Mouse (Mus musculus) hindbrain, embryonic 14.5 days (tissue): ENCODE measurements at regions not wholly inside any gene's neighbourhood (a gene's known extent, or its start where the extent isn't known, plus 50 kb on each side); places are given as distances from the start of the nearest gene placed in this dataset.

ENCODE experiments used
- ATAC-seq: fragments of 200-750 bp; cut with Nextera tagmentation; 2 replicates; pipeline ENCODE4 v1.8.0; 2017; ENCODE audit warnings: moderate number of reproducible peaks, mild to moderate bottlenecking, moderate TSS enrichment, moderate library complexity; ENCODE audit not compliant: low FRiP score
- DNase-seq: peaks from one replicate; pipeline ENCODE4 v3.0.0-alpha.2; 2015; ENCODE audit warnings: low spot score
- H3K27ac ChIP-seq: fragments of 300-500 bp; sonication (generic); 2 replicates; pipeline ENCODE4 v1.5.1; 2014; ENCODE audit warnings: mild to moderate bottlenecking, moderate library complexity
- H3K27me3 ChIP-seq: fragments of 300-500 bp; sonication (generic); 2 replicates; pipeline ENCODE4 v1.6.1; 2014; ENCODE audit warnings: mild to moderate bottlenecking, low read length, mixed read lengths; ENCODE audit not compliant: control insufficient read depth, insufficient read depth
- H3K36me3 ChIP-seq: fragments of 300-500 bp; sonication (generic); replicated peaks from 2 replicates; pipeline ENCODE4 v1.6.1; 2014; ENCODE audit not compliant: control insufficient read depth, insufficient read depth
- H3K4me1 ChIP-seq: fragments of 300-500 bp; sonication (generic); replicated peaks from 2 replicates; pipeline ENCODE4 v1.6.1; 2014; ENCODE audit warnings: antibody characterized with exemption, low read length, mixed read lengths; ENCODE audit not compliant: control insufficient read depth, insufficient read depth
- H3K4me2 ChIP-seq: fragments of 300-500 bp; sonication (generic); replicated peaks from 2 replicates; pipeline ENCODE4 v1.6.1; 2014; ENCODE audit warnings: mild to moderate bottlenecking, moderate library complexity
- H3K4me3 ChIP-seq: fragments of 300-500 bp; sonication (generic); replicated peaks from 2 replicates; pipeline ENCODE4 v1.5.1; 2014; ENCODE audit warnings: mild to moderate bottlenecking, low read length
- H3K9ac ChIP-seq: fragments of 300-500 bp; sonication (generic); 2 replicates; pipeline ENCODE4 v1.6.1; 2014
- H3K9me3 ChIP-seq: fragments of 300-500 bp; sonication (generic); 2 replicates; pipeline ENCODE4 v1.6.1; 2016; ENCODE audit warnings: low read length; ENCODE audit not compliant: control insufficient read depth
- whole genome bisulfite sequencing: fragments of 180-500 bp; shearing (Covaris S2); extraction: QIAGEN DNeasy Blood & Tissue Kit; methylation state at CpG from one replicate; pipeline ENCODE4 v1.1.7; 2014; 5-methylcytosine and 5-hydroxymethylcytosine counted together

DNA sequence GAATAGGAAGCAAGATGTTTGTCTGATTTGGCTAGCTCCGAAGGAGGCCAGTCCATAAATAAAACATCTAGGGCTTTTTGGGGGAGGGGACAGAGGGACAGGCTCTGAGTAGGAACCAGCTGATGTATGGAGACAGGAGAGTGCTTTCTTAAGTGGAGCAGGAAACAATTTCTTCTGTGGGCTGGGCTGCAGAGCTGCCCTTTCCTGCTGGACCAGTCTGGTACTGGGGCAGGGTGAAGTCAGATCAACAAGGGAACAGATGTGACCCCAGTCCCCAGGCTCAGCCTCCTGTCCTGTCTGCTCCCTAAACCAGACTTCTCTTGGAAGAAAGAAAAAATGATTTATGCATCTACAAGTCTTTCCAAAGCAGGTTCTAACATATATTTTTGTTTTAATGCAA lies 633.6 kb downstream of the Dhx35 start:
- no peak for ATAC-seq
- H3K4me2 ChIP-seq = no peak overlapping the region
- 69% methylated on average over 1 of the region's 1 CpGs for WGBS

DNA sequence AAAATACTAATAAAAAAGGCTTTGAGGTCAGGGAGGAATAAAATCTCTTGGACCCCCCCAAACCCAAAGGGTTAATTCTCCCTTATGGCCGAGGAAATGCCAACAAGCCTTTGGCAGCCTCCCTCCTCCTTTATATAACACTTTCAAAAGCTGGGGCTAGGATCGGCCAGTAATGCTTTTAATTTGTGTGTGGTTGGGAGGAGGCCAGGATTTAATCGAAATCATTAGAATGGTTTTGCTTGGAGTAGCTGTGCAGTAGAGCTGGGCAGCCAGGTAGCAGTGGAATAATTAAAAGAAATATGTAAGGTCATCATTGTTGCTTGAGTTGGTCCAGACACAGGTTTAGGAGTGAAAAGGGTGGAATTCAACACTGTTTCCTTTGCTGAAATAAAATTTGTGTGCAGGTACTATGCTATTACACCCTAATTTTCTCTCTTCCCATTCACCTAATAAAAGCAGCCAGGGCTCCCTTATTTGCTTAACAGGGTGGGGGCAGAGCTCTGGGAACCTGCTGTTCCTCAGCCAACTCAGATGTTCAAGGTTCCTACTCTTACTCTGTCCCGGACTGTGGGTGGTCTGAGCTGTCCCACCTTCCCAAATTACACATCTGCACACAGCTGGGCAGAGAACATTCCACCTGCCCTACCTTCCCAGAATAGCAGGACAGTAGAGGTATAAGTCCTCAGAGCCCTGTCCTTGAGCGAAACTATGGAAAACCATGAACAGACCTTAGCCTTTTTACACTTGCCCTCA lies 636.1 kb downstream of the Dhx35 start:
- H3K4me3 ChIP-seq = no peak overlapping the region
- H3K4me1 ChIP-seq = no peaks in the 10 kb centered on the region

More for the DNA sequence above, 633.6 kb downstream of the Dhx35 start:
- H3K9me3 ChIP-seq = no peaks in the 10 kb centered on the region
- no peak overlapping the region for H3K4me3 ChIP-seq
- no peaks in the 10 kb centered on the region for H3K36me3 ChIP-seq
- no peak for DNase-seq
- H3K27ac ChIP-seq = no peak overlapping the region
- H3K9ac ChIP-seq = no peak overlapping the region
- H3K27me3 ChIP-seq = no peaks in the 10 kb centered on the region
- H3K4me1 ChIP-seq = no peaks in the 10 kb centered on the region

DNA sequence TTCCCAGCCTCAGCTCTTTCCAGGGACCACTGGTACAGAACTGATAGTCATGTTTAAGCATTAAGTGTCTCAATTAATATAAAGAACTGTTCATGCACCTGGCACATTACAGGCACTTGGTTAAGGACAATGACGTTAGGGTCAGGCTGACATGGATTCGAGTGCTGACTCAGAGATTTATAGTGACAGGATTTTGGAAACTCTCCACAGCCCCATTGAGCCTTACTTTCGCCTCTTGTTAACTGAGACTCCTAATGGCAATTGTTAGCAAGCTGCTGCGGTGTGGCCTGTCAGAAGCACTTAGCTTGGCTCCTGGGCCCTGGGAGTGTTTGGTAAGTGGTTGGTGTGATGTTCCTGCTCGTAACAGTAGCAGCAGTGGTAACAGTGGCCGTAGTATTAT lies 644.4 kb downstream of the Dhx35 start:
- Histone ChIP-seq H3K9me3 (no peaks in the 10 kb centered on the region), H3K27ac (no peak overlapping the region), H3K4me3 (no peak overlapping the region), H3K4me1 (no peaks in the 10 kb centered on the region), H3K9ac (no peak overlapping the region), H3K36me3 (no peaks in the 10 kb centered on the region), H3K4me2 (no peak overlapping the region), H3K27me3 (no peaks in the 10 kb centered on the region)
- ATAC-seq (no peak), DNase-seq (no peak)
- WGBS = 85% methylated on average over 6 of the region's 6 CpGs

More for the DNA sequence above, 636.1 kb downstream of the Dhx35 start:
- no peaks in the 10 kb centered on the region for H3K9me3 ChIP-seq
- no peak overlapping the region for H3K4me2 ChIP-seq
- ATAC-seq = no peak
- DNase-seq = no peak
- WGBS = 74% methylated on average over 5 of the region's 5 CpGs
- no peak overlapping the region for H3K27ac ChIP-seq
- H3K27me3 ChIP-seq = no peaks in the 10 kb centered on the region
- H3K9ac ChIP-seq = no peak overlapping the region
- no peaks in the 10 kb centered on the region for H3K36me3 ChIP-seq

GRCm38 (mm10) chr2:159443581-159443980 lies 649.0 kb downstream of the Dhx35 start:
- no peaks in the 10 kb centered on the region; the same call in 1 of the 2 replicates for H3K4me1 ChIP-seq
- H3K9ac ChIP-seq = no peak overlapping the region
- H3K4me2 ChIP-seq = no peak overlapping the region
- no peak overlapping the region for H3K4me3 ChIP-seq
- H3K27ac ChIP-seq = no peak overlapping the region
- H3K36me3 ChIP-seq = no peaks in the 10 kb centered on the region
- H3K9me3 ChIP-seq = no peaks in the 10 kb centered on the region
- 21% methylated on average over 8 of the region's 8 CpGs for WGBS
- DNase-seq (peak; percentile 64), ATAC-seq (no peak)
- H3K27me3 ChIP-seq = no peaks in the 10 kb centered on the region

DNA sequence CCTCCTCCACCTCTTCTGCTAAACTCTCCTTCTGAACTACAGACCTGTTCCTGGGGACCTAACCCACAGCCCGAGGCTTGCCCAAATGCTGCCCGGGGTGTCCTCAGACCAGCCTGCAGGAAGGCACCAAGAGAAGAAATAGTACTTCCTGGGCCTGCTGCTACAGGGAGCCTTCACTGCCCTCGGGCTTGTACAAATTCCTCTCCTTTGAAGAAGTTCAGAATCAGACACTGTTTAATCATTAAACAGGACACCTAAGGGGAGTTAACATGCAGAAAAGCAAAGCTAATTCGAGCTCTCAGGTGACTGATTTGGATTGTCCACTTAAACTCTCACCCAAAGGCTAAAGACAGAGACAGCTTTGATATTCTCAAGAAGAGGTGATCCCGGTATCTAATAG lies 651.8 kb downstream of the Dhx35 start:
- 75% methylated on average over 5 of the region's 5 CpGs for WGBS
- DNase-seq (no peak), ATAC-seq (no peak)
- no peaks in the 10 kb centered on the region for H3K27me3 ChIP-seq
- H3K36me3 ChIP-seq = no peaks in the 10 kb centered on the region
- no peak overlapping the region for H3K4me3 ChIP-seq
- no peaks in the 10 kb centered on the region; the same call in 1 of the 2 replicates for H3K4me1 ChIP-seq
- H3K27ac ChIP-seq = no peak overlapping the region
- no peak overlapping the region for H3K9ac ChIP-seq
- no peak overlapping the region for H3K4me2 ChIP-seq
- no peaks in the 10 kb centered on the region for H3K9me3 ChIP-seq

DNA sequence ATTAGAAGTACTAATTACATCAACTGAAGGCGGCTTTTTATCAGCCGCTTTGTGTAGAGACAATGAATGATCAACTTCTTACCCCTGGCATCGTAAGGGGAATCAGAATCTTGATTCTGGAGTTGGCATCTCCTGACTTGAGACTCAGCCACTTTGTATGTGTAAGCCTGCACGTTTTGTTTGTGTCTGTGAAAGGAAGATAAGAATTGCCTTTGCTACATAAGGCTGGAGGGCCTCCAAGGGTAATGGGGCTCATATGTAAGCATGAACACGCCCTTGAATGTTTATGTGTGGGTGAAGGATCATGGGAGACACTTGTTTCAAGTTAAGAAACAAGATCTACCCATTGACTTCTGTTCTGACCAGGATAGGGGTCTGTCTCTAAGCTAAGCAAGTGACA lies 652.3 kb downstream of the Dhx35 start:
- Histone ChIP-seq H3K27me3 (no peaks in the 10 kb centered on the region), H3K4me1 (no peaks in the 10 kb centered on the region; the same call in 1 of the 2 replicates), H3K9me3 (no peaks in the 10 kb centered on the region), H3K4me2 (no peak overlapping the region), H3K4me3 (no peak overlapping the region), H3K9ac (no peak overlapping the region), H3K36me3 (no peaks in the 10 kb centered on the region), H3K27ac (no peak overlapping the region)
- DNase-seq = no peak
- ATAC-seq = no peak
- 79% methylated on average over 5 of the region's 5 CpGs for WGBS

DNA sequence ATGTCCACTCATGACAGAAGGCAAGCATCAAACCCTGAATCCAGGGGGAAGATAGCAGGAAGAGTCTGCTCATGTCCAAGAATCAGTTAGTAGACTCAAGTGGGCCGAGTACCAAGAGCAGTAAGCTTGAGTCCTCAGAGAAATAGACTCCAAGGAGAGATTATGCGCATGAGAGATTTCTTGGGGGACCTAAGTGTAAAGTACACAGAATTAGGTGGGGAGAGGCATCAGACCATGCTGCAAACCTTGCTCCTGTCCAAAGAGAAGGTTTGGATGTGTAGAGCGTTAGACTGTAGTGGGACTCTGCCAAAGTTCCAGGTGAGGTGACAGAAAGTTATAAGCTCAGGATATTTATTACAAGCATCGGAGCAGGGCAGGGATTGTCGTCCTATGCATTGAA lies 654.4 kb downstream of the Dhx35 start:
- 92% methylated on average over 5 of the region's 5 CpGs for WGBS
- DNase-seq (no peak), ATAC-seq (no peak)
- Histone ChIP-seq H3K27me3 (no peaks in the 10 kb centered on the region), H3K36me3 (no peaks in the 10 kb centered on the region), H3K4me1 (no peaks in the 10 kb centered on the region; the same call in 1 of the 2 replicates), H3K27ac (no peak overlapping the region), H3K4me3 (no peak overlapping the region), H3K4me2 (no peak overlapping the region), H3K9me3 (no peaks in the 10 kb centered on the region), H3K9ac (no peak overlapping the region)

- no peak overlapping the region for H3K4me3 ChIP-seq
- no peak overlapping the region for H3K27ac ChIP-seq
- H3K4me1 ChIP-seq = no peaks in the 10 kb centered on the region
- 69% methylated on average over 9 of the region's 9 CpGs for WGBS
- H3K4me2 ChIP-seq = no peak overlapping the region
- H3K27me3 ChIP-seq = no peaks in the 10 kb centered on the region
- no peak for DNase-seq
- H3K9ac ChIP-seq = no peak overlapping the region
- H3K36me3 ChIP-seq = no peaks in the 10 kb centered on the region
- ATAC-seq = no peak
- H3K9me3 ChIP-seq = no peaks in the 10 kb centered on the region
Observed at GRCm38 (mm10) chr2:159451439-159451838, 656.8 kb downstream of the Dhx35 start.

DNA sequence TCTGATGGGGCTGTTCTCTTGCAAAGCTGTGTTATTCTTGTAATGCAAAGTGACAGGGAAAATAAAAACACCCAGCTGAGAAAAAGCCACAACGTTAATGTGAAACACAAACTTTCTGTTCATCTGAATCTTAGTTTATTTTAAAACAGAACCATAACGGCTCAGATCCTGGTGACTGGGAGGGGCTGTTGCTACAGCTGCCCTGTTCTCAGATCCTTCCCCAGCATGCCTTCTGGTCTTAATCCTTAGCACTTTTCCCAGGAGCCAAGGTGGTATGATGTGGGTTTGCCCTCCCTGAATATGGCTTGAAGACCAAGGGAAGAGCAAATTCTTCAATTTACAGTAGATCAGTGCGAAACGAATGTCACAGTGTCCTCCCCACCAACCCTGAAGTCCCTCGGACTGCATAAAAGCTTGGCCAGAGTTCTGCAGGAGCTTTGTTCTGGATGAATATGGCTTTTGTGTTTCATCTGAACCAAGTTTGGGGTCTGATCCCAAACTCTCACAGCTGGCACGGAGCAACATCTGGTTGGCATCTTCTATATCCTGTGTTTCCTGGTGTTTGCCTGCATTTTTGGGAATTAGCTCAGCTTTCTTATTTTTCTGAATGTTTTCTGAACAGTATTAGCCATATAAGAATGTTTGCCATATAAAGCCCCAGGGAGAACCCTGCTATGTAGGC lies 686.9 kb downstream of the Dhx35 start:
- Histone ChIP-seq H3K36me3 (no peaks in the 10 kb centered on the region), H3K4me1 (no peaks in the 10 kb centered on the region), H3K27ac (no peak overlapping the region), H3K9me3 (no peaks in the 10 kb centered on the region), H3K4me3 (no peak overlapping the region), H3K4me2 (no peak overlapping the region), H3K27me3 (no peaks in the 10 kb centered on the region), H3K9ac (no peak overlapping the region)
- WGBS = 77% methylated on average over 6 of the region's 6 CpGs
- no peak for DNase-seq
- no peak for ATAC-seq
